Mouse (Mus musculus): ENCODE data around the gene 9930022D16Rik.

- TF ChIP-seq GATA1 (IDR thresholded peaks at IDR 0.05; ENCODE audit: borderline replicate concordance, low read length) (no peak), FLI1 (IDR thresholded peaks at IDR 0.05; ENCODE audit: low read length) (no peak)
Observed at GRCm38 (mm10) chr11:109376484-109377143, 37.1 kb upstream of the 9930022D16Rik start.
